Comparison of ENCODE assay signal across 16 mouse cellular contexts in the genomic region with DNA sequence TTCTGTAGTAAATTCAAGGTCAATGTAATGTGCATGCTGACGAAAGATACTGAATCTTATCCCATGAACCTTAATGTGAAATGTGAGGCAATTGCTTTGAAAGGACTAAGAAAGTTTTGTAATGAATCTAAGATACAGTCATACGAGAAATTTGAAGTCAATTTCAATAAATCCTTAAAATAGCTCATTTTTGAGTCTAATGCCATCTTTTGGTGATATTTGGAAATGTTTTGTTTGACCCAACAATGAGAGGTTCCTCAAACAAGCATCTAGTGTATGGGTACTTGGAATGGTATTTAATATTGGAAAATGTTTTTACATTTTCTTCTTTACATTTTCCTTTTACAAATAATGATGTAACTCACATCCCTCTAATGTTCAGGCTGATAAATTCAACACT.
"Had no signal": no experiment of that assay in that cellular context is flagged by ENCODE, and none has a peak within 500 bp of the region (broad histone marks: within the 10 kb centered on the region; RNA-seq: fewer than 3 reads in every experiment).

No protein-coding gene starts in this region.

- H3K36me3 ChIP-seq: neural tube, embryonic 13.5 days; neural tube, embryonic 15.5 days; stomach, embryonic 15.5 days had no signal

- H3K4me1 ChIP-seq: neural tube, embryonic 13.5 days; neural tube, embryonic 15.5 days; stomach, embryonic 15.5 days had no signal

- H3K9me3 ChIP-seq: neural tube, embryonic 13.5 days; neural tube, embryonic 15.5 days; stomach, embryonic 15.5 days had no signal

- DNase-seq: retina, postnatal 1 day; right cerebral cortex, adult 18-20 months; right cerebral cortex, postnatal 14 days; right cerebral cortex, postnatal 25 days; right cerebral cortex, postnatal 4 days; spleen, adult 18-20 months; thymus, adult 18-20 months; thymus, adult 2 months; thymus, postnatal 14 days; thymus, postnatal 25 days; thymus, postnatal 36 days; thymus, postnatal 4 days had no signal

- H3K27ac ChIP-seq: neural tube, embryonic 13.5 days; neural tube, embryonic 15.5 days; stomach, embryonic 15.5 days; stomach, postnatal 0 days had no signal

- H3K27me3 ChIP-seq: neural tube, embryonic 13.5 days; neural tube, embryonic 15.5 days; stomach, embryonic 15.5 days had no signal

- H3K4me3 ChIP-seq: neural tube, embryonic 13.5 days; neural tube, embryonic 15.5 days; stomach, embryonic 15.5 days had no signal

- H3K9ac ChIP-seq: neural tube, embryonic 13.5 days; neural tube, embryonic 15.5 days; stomach, embryonic 15.5 days had no signal
